Mouse (Mus musculus) thymus, adult 2 months (tissue): ENCODE data around the gene Aldh6a1.

ENCODE experiments used
- CTCF ChIP-seq: fragments of 200-500 bp; IDR thresholded peaks from 2 replicates; pipeline ENCODE4 v1.5.1; 2012; ENCODE audit warnings: mild to moderate bottlenecking, control low read depth, low read length, moderate library complexity, borderline replicate concordance; ENCODE audit not compliant: control insufficient read depth, poor library complexity, insufficient read depth; ENCODE audit errors: extremely low read depth
- POLR2A ChIP-seq: fragments of 200-500 bp; IDR thresholded peaks from 2 replicates; pipeline ENCODE4 v1.6.1; 2012; ENCODE audit warnings: mild to moderate bottlenecking, low read length, control low read depth, moderate library complexity; ENCODE audit not compliant: control insufficient read depth, poor library complexity, insufficient read depth; ENCODE audit errors: extremely low read depth

DNA sequence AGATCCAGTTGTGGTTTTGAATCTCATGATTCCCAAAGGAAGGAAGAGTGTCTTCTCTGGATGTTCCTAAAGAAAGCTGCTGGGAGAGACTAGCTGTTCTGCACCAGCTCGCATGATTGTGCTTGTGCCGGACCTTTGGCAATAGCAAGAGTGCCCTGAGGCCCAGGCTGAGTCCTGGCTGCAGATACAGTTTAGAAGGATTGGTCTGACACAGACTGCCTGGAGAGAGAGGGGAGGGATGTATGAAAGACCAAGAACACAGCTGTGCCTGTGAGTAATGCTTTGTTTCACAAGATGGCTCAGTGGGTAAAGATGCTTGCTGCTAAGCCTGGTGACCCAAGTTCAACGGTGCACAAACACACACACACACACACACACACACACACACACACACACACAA, 12.1 kb upstream of the Aldh6a1 start:
- no peak for TF ChIP-seq CTCF
- TF ChIP-seq POLR2A: no peak
